Comparison of ENCODE assay signal across 8 mouse cellular contexts in the genomic region with DNA sequence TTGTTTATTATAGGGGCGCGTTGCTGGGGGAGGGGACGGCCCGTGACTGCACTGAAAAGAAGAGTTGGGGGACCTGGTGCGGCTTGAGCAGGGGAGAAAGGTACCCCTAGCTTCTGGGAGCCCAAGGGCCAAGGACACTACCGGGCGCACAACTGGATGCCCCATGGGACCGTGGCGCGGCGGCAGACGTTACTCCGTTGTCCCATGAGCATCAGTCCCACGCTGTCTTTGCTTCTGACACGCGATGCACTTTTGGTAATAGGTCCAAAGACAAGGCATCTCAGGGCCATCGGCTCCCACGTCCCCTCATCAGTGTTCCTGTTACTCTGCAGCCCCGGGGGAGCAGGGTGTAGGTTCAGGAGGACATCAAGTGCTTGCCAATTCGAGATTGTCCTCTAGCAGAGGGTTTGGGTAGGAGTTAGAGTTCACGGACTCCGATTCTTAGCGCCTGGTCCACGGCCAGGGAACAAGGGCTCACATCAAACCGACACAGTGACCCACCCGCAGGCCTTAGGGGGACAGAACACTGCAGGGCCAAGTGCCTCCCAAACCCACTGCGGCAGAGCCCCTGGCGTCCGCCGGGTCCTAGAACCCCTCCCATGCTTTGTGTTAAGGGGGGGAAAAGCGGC. TPM values are rescaled to one million over a fixed set of nuclear protein-coding genes. Genes with fewer than 3 reads are reported as not detected.
A peak's percentile ranks its signal among the peaks of the same experiment; 100 is the strongest.
DNase-seq lines count a peak whose midpoint lies in the region; ATAC-seq and TF ChIP-seq lines count a peak whose summit lies in the region.

No protein-coding gene starts in this region.

- no peak for DNase-seq in lung, adult 2 months
- DNase-seq in lung, postnatal 36 days = no peak
- DNase-seq in cerebellum, postnatal 36 days = peak; percentile 73 to 75
- DNase-seq in gastrocnemius, adult 18-20 months (ENCODE audit: low spot score) = peak; percentile 75
- peak; percentile 77 for DNase-seq in hindbrain, embryonic 14.5 days (ENCODE audit: low spot score)
- peak; percentile 89 for DNase-seq in midbrain, postnatal 0 days (ENCODE audit: low spot score)
- DNase-seq in thymus, postnatal 0 days (ENCODE audit: low spot score) = peak; percentile 61

- peak overlapping the region; percentile 70 for H3K4me3 ChIP-seq in lung, adult 2 months (replicated peaks; ENCODE audit: extremely low read depth, low read depth, low read length)
- peak overlapping the region; percentile 75 for H3K4me3 ChIP-seq in hindbrain, embryonic 14.5 days (replicated peaks; ENCODE audit: low read length)
- peak overlapping the region; percentile 95 for H3K4me3 ChIP-seq in limb, embryonic 13.5 days
- H3K4me3 ChIP-seq in midbrain, postnatal 0 days (ENCODE audit: low read depth, low read length) = peak overlapping the region; percentile 96

- peak overlapping the region; percentile 99 for H3K4me2 ChIP-seq in hindbrain, embryonic 14.5 days (replicated peaks)
- H3K4me2 ChIP-seq in limb, embryonic 13.5 days (replicated peaks) = peak overlapping the region; percentile 90
- peak overlapping the region; percentile 94 for H3K4me2 ChIP-seq in midbrain, postnatal 0 days (ENCODE audit: low read depth, low read length, poor library complexity, severe bottlenecking)

- TF ChIP-seq POLR2A in lung, adult 2 months (IDR thresholded peaks at IDR 0.05; ENCODE audit: borderline replicate concordance, extremely low read depth, low read depth, low read length) = peak; percentile 74; the same call in 1 of the 2 replicates

- peak overlapping the region; percentile 85 for H3K9ac ChIP-seq in hindbrain, embryonic 14.5 days
- peak overlapping the region; percentile 78 for H3K9ac ChIP-seq in limb, embryonic 13.5 days
- peak overlapping the region; percentile 84 for H3K9ac ChIP-seq in midbrain, postnatal 0 days (replicated peaks; ENCODE audit: low read length, poor library complexity, severe bottlenecking)

- H3K36me3 ChIP-seq in hindbrain, embryonic 14.5 days (replicated peaks; ENCODE audit: control insufficient read depth, insufficient read depth) = peaks cover 4% of the 10 kb centered on the region; the same call in 1 of the 2 replicates
- peaks cover 15% of the 10 kb centered on the region for H3K36me3 ChIP-seq in limb, embryonic 13.5 days
- H3K36me3 ChIP-seq in midbrain, postnatal 0 days (ENCODE audit: insufficient read depth, low read length) = 0 out of 2 replicates have a peak, but pooled peaks cover 2% of the 10 kb centered on the region

- peaks cover 9% of the 10 kb centered on the region for H3K4me1 ChIP-seq in lung, adult 2 months (ENCODE audit: control insufficient read depth, insufficient read depth, low read length)
- H3K4me1 ChIP-seq in hindbrain, embryonic 14.5 days (replicated peaks; ENCODE audit: control insufficient read depth, insufficient read depth, low read length) = peaks cover 44% of the 10 kb centered on the region
- peaks cover 46% of the 10 kb centered on the region for H3K4me1 ChIP-seq in limb, embryonic 13.5 days
- H3K4me1 ChIP-seq in midbrain, postnatal 0 days (ENCODE audit: insufficient read depth, low read length) = peaks cover 14% of the 10 kb centered on the region

- peak; percentile 33 for ATAC-seq in hindbrain, embryonic 14.5 days (ENCODE audit: low FRiP score)
- peak; percentile 24; the same call in 1 of the 2 replicates for ATAC-seq in limb, embryonic 13.5 days (ENCODE audit: low FRiP score, low read depth)
- peak; percentile 44 for ATAC-seq in midbrain, postnatal 0 days (ENCODE audit: low FRiP score)

- H3K9me3 ChIP-seq in hindbrain, embryonic 14.5 days (ENCODE audit: control insufficient read depth, low read length) = no peaks in the 10 kb centered on the region
- no peaks in the 10 kb centered on the region for H3K9me3 ChIP-seq in limb, embryonic 13.5 days
- H3K9me3 ChIP-seq in midbrain, postnatal 0 days (ENCODE audit: low read length) = no peaks in the 10 kb centered on the region

- no peak for TF ChIP-seq CTCF in lung, adult 2 months (IDR thresholded peaks at IDR 0.05; ENCODE audit: insufficient read depth, low read length)
- no peak for TF ChIP-seq CTCF in midbrain, postnatal 0 days (IDR thresholded peaks at IDR 0.05)

- under 1% methylated on average over 31 of the region's 31 CpGs for WGBS in lung, adult 2 months
- WGBS in hindbrain, embryonic 14.5 days = under 1% methylated on average over 31 of the region's 31 CpGs
- WGBS in limb, embryonic 13.5 days = under 1% methylated on average over 31 of the region's 31 CpGs
- under 1% methylated on average over 31 of the region's 31 CpGs for WGBS in midbrain, postnatal 0 days

- H3K27me3 ChIP-seq in hindbrain, embryonic 14.5 days (ENCODE audit: control insufficient read depth, insufficient read depth, low read length) = no peaks in the 10 kb centered on the region
- no peaks in the 10 kb centered on the region for H3K27me3 ChIP-seq in limb, embryonic 13.5 days
- H3K27me3 ChIP-seq in midbrain, postnatal 0 days (ENCODE audit: insufficient read depth, low read length) = no peaks in the 10 kb centered on the region

- peak overlapping the region; percentile 86 for H3K27ac ChIP-seq in hindbrain, embryonic 14.5 days
- H3K27ac ChIP-seq in limb, embryonic 13.5 days = peak overlapping the region; percentile 95
- H3K27ac ChIP-seq in midbrain, postnatal 0 days (ENCODE audit: low read depth, low read length) = peak overlapping the region; percentile 97

RNA-seq across cellular contexts. Expression of a gene that starts 0.6 kb away (rescaled TPM):
- 32.6 and 53.4 TPM in 2 replicates for polyA plus RNA-seq in lung, adult 2 months (2012; rRNA removed)
- total RNA-seq in gastrocnemius, adult 18-20 months (2021) = 100 to 1,000 TPM in 1 of 2 experiments, 1 to 10 TPM in 1; 8.1 to 202 TPM
- 8.8 and 10.5 TPM in 2 replicates for polyA plus RNA-seq in hindbrain, embryonic 14.5 days (2014; fragmentation: Nextera tagmentation; extraction: Ambion mirVana)
- polyA plus RNA-seq in limb, embryonic 13.5 days (2015; fragmentation: Nextera tagmentation; extraction: Ambion mirVana) = 75.9 and 77.0 TPM in 2 replicates
- total RNA-seq in midbrain, postnatal 0 days (2014; rRNA removed) = 56.6 and 57.5 TPM in 2 replicates
- polyA plus RNA-seq in midbrain, postnatal 0 days (2015; fragmentation: Nextera tagmentation; extraction: Ambion mirVana) = 43.4 and 43.6 TPM in 2 replicates
- 50.6 and 54.7 TPM in 2 replicates for polyA plus RNA-seq in thymus, postnatal 0 days (2015; fragmentation: Nextera tagmentation; extraction: Ambion mirVana)

RNA-seq across cellular contexts. Expression of a gene that starts 50.3 kb away (rescaled TPM):
- 21.1 and 29.5 TPM in 2 replicates for polyA plus RNA-seq in lung, adult 2 months (2012; rRNA removed)
- total RNA-seq in gastrocnemius, adult 18-20 months (2021) = 10 to 100 TPM; 14.2 to 15.3 TPM
- polyA plus RNA-seq in hindbrain, embryonic 14.5 days (2014; fragmentation: Nextera tagmentation; extraction: Ambion mirVana) = 45.6 and 45.9 TPM in 2 replicates
- polyA plus RNA-seq in limb, embryonic 13.5 days (2015; fragmentation: Nextera tagmentation; extraction: Ambion mirVana) = 44.9 and 46.0 TPM in 2 replicates
- total RNA-seq in midbrain, postnatal 0 days (2014; rRNA removed) = 12.3 and 13.5 TPM in 2 replicates
- polyA plus RNA-seq in midbrain, postnatal 0 days (2015; fragmentation: Nextera tagmentation; extraction: Ambion mirVana) = 50.1 TPM in 2 replicates
- 38.5 and 43.2 TPM in 2 replicates for polyA plus RNA-seq in thymus, postnatal 0 days (2015; fragmentation: Nextera tagmentation; extraction: Ambion mirVana)

RNA-seq across cellular contexts. Expression of a gene that starts 50.7 kb away (rescaled TPM):
- polyA plus RNA-seq in lung, adult 2 months (2012; rRNA removed) = 61.1 and 64.5 TPM in 2 replicates
- 10 to 100 TPM; 43.7 to 43.9 TPM for total RNA-seq in gastrocnemius, adult 18-20 months (2021)
- polyA plus RNA-seq in hindbrain, embryonic 14.5 days (2014; fragmentation: Nextera tagmentation; extraction: Ambion mirVana) = 94.2 and 110 TPM in 2 replicates
- polyA plus RNA-seq in limb, embryonic 13.5 days (2015; fragmentation: Nextera tagmentation; extraction: Ambion mirVana) = 128 and 133 TPM in 2 replicates
- total RNA-seq in midbrain, postnatal 0 days (2014; rRNA removed) = 56.9 and 57.4 TPM in 2 replicates
- 109 and 118 TPM in 2 replicates for polyA plus RNA-seq in midbrain, postnatal 0 days (2015; fragmentation: Nextera tagmentation; extraction: Ambion mirVana)
- polyA plus RNA-seq in thymus, postnatal 0 days (2015; fragmentation: Nextera tagmentation; extraction: Ambion mirVana) = 139 and 168 TPM in 2 replicates

Comparison
In these comparisons a context has a peak if more than half of its experiments do, and no peak if none do; other contexts are left out.
1. DNase-seq: peak in cerebellum, postnatal 36 days (2 of 2), gastrocnemius, adult 18-20 months (single experiment), hindbrain, embryonic 14.5 days (single experiment), midbrain, postnatal 0 days (single experiment) and thymus, postnatal 0 days (single experiment); none in lung, adult 2 months (single experiment) and lung, postnatal 36 days (single experiment).
2. Peak in every context shown above with its lines, with median percentiles within 50 percentile points of each other: H3K4me3 ChIP-seq, ATAC-seq, H3K27ac ChIP-seq, H3K4me2 ChIP-seq and H3K9ac ChIP-seq.